Mouse (Mus musculus): ENCODE data around the gene Eng.

- TF ChIP-seq EP300 (IDR thresholded peaks at IDR 0.05; ENCODE audit: insufficient read depth, low read depth, low read length) (no peak), CTCF (IDR thresholded peaks at IDR 0.05) (no peak), POLR2A (IDR thresholded peaks at IDR 0.05; ENCODE audit: insufficient read depth, low read depth, low read length) (no peak)
These were observed 49.1 kb upstream of the Eng start for GRCm38 (mm10) chr2:32597248-32597647.

Measured in heart, adult 2 months (tissue).